Mouse (Mus musculus) gonadal fat pad, adult 2 months (tissue): ENCODE data around the gene Spata16. TPM values are rescaled to one million over a fixed set of nuclear protein-coding genes. Genes with fewer than 3 reads are reported as not detected.

ENCODE experiments used
- DNase-seq: peaks from one replicate; pipeline ENCODE4 v3.0.0-alpha.2; 2012; ENCODE audit warnings: low read depth
- polyA plus RNA-seq: library from polyadenylated mRNA; depleted of rRNA; stranded (reverse); fragments of >200 nt; gene quantifications from 2 replicates; pipeline ENCODE4 v1.2.3, GENCODE M21; 2012

Gene Spata16
- polyA plus RNA-seq, 1 experiment = 0.23 TPM

DNA sequence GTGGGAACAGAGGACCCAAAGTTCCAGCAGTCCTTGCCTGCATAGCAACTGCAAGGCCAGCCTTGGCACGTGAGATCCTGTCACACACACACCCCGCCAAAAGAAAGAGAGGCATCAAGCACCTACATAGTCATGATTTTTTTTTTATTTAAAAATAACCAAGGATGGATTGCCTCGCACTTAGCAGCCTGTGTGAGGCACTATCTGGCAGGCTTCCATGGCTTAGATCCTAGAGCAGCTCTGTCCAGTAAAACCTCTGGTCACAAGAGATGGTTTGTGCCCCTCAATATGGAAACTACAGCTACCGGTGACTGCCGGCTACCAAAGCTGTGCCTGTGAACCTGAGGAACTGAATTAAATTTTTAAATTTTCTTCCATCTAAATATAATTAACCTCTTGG, 195.5 kb downstream of the Spata16 start:
- DNase-seq = no peak

DNA sequence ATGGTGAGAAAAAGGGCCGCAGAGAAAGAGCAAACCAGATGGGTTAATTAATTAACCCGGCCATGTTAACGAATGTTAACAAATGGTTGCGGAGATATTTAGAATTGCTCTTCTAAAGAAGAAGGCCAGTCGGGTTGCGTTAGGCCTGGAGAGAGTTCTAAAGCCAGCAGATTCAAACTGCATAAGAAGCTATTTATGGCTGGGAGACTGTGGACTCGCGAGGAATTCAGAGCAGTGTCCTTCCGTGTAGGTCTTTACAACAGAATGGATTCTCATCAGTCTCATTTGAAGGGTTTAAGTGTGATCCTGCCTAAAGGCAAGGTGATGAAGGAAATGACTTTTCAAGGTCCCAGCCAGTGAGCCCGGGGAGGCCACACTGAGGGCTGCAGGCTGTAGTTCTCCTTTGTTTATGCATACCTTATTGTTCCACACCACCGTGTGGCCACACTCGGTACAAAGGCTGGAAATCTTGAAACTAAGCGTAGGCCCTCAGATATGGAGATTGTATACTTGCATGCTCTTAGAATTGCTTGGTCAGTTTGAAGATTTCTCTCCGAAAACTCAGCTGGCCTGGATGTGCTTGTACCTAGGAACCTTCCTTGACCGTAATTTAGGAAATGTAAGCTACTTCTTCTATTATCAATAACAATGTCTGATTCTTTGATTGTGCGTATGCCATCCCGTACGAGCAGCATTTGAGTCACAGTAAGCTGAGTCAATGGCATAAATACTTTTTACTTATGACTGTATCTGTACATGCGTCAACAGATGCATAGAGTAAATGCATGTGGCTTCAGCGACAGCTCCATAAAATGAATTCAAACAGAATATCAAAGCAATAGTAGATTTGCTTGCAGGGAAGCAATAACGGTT, 197.0 kb downstream of the Spata16 start:
- no peak for DNase-seq

DNA sequence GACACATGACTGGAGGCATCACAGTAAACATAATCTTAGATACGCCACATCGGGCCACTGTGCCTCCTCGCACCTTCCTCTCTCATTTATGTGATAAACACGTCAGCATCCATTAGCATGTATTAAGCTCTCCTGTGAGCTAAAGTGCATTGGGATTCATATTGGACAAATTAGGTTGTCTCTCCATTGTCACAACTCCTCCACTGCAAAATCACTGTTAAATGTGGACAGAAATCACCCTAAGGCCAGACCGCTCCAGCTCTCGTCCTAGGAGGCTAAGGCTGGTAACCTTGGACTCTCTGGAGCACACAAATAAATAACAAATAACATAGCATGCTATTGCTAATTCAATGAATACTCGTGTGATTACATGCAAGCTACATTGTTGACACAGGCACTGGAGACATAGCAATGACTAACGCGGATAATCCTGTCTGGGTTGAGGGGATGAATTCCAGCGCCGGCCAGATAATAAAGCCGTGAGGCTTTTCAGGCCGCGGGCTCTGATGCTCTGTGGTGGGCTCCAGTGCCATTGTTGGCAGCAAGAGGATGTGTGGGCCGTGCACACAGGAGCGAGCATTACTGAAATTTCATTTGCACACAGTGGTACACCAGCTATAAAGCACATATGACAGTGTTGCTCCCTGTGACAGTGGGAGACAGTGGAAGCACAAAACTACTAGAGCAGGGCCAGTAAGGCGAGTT, 197.8 kb downstream of the Spata16 start:
- no peak for DNase-seq

DNA sequence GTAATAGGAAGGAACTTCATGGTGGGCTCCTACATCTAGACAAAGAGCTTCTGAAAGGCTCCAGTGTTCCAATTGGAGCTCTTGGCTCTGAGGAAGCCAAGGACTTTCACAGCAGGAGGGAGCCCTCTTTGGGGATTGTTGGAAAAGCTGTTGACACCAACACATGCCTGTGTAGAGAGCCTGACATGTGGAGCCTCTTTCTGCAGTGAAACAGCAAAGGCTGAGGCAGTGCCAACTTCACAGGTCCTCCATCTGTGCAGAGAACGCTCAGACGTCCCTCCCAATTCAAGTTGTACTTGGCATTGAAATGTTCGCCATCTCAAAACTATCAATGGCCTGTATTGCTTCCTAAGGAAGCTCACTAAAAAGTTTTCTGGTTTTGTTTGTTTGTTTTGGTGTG, 207.6 kb downstream of the Spata16 start:
- no peak for DNase-seq

DNA sequence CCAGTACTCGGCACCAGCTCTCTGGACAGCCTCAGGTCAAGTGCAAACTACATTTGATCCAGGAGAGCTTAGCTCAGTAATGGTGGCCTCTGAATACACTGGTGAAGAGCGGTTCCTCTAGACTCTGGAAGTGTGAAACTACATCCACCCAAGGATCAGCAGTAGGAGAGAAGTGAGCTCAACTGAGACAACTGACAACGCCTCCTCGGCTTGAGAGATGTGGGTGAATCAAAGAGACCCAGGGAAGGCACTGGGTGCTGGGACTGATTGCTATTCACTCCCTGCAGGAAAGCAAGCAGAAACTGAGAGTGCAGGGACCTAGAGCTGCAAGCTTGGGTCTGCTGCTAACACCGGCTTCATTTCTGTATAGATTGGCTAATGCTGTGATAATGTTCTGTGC, 210.5 kb downstream of the Spata16 start:
- no peak for DNase-seq

DNA sequence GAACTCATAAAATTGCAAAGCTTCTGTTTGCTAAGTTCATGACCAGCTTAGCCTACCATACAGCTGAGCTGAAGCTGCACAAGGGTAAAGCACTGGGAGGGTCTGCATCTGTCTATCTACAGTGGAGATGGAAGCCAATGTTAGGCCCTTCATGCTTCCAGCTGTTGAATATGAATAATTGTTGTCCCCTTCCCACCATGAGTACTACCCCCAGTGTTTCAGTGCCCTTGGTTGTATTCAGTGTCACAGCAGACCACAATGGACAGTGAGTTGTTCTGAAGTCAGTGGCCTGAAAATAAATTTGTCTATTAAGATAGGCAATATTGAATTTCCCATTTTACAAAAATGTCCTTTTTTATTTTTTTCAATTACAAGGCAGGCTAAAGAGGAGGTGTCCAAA, 212.8 kb downstream of the Spata16 start:
- no peak for DNase-seq

DNA sequence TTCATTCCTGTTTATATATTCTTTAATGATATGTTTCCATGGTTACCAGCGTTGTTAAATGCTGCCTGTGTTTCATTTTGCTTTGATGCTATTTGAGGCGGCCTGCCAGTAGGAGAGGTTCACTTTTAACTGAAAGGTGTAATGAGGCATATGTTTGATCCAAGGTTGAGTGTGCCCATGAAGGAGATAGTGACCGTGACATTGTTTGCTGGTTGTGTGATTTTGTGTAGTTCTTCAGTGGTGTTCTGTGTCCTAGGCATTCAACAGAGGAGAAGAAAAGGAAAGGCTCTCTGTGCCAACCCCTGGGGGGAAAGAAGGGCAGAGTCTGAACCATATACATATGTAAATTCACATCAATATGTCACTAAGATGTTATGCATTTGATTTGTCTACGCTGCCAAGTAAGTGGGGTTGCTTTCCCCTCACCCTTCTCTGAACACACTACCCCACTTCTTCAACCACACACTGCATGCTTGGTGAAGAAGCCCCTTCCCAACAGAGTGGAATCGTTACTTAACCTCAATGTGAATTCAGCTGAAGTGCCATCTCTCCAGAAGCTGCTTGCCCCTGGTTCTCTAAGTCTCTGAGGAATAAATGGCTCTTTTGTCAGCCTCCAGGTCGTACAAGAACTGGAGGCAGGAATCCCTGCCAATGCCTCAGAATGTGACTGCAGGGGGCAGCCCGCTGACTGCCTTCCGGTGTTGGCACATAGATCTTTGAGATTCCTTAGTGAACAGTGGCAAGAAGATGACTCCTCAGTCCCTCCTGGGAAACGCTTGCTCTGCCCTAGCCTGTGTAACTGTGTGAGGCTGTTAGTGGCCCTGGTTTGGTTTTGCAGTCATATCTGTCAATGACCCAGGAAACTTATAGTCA, 213.5 kb downstream of the Spata16 start:
- no peak for DNase-seq

DNA sequence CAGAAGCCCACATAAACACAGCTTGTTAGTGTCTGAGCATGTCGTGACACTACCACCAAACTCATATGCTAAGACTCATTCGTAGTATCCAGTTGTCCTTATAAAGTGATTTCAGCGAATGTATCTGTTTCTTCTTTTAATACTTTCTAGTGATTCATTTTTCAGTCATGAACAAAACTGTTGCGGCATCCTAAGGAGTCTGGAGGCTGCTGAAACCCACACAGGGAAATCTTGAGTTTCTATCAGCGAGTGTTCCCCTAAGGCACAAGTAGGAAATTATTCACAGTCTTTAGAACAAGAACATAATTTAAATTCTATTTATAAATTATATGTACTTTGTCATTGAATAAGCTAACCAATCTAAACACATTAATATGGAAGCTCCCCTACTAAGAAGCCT, 216.1 kb downstream of the Spata16 start:
- DNase-seq = no peak

DNA sequence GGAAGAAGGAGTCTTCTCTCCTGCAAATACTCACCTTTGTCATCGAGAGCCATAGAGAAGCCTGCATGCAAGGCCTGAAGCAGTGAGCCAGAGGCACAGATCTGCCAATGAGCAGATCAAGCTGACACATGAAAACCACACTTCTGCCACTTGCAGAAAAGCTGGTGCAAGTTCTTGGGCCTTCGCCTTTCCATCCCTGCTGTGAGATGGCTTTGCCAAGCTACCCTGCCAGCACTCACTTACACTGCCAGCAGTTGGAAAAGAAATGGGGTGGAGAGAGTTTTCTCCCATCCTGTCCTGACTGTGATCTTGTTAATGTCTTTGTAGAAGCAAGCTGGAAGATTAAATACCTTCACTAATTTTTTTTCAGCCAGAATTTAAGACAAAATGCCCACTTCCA, 237.3 kb downstream of the Spata16 start:
- no peak for DNase-seq

DNA sequence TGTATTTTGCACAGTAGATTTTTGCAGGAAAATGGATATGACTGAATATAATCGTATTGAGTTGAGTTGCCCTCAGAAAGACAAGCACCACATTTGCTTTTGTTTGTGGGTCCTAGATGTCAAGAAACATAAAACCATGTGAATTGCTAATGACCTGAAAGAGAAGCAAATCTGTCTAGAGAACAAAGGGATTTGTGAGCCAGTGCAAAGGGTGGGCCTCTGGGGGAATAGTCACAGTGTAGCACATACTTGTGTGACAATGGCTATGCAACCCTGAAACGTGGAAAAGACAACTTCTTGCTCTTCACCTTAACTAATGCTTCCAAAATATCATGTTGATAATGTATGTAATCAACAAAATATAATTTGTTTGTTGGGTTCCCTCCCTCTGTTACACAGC, 239.9 kb downstream of the Spata16 start:
- no peak for DNase-seq

DNA sequence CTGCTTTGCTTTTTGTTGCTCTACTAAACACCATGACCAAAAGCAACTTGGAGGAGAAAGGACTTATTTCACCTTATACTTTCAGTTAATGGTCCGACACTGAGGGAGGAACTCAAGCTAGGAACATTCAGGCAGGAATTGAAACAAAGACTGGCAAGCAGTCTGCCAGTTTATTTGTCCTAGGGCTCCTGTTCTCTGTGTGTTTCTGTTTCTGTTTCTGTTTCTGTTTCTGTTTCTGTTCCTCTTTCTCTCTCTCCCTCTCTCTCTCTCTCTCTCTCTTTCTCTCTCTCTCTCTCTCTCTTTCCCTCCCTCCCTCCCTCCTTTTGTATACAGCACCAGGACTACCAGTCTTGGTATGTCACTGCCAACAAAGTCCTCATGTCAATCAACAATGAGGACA, 279.2 kb downstream of the Spata16 start:
- DNase-seq = no peak

DNA sequence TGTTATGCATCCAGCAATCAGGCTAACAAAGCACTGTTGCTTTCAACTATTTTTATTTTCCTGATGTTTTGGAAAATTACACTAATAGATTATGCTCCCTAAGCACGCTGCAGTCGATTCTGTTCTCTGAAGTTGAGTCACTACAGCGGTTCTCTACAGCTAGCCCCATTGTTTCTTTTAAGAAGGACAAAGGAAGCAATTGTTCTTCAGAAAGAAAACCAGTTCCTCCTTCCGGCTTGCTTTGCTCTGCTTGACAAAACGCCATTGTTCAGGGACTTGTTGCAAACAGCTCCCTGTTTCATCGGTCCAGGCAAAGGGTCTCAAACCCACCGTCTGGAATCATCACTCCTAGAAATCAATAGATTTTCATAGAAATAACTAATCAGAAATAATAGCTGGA, 283.6 kb downstream of the Spata16 start:
- DNase-seq = no peak

DNA sequence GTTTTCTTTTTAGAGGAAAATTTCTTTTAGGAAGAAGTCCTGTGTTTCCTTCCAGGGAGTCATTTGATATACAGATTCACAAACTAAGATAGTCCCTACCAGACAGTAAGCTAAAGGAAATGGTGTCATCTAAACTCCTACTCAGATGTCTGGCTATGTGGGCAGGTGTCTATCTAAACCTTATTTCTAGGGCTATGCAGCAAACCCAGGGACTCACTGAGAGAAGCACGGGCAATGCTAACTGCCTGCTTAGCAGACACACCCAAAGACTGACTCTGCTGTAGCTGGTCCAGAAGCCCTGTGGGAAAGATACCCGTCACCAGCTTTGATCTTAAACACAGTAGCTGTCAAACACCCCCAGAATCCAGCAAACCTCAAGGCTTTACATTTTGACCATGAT, 284.2 kb downstream of the Spata16 start:
- no peak for DNase-seq

DNA sequence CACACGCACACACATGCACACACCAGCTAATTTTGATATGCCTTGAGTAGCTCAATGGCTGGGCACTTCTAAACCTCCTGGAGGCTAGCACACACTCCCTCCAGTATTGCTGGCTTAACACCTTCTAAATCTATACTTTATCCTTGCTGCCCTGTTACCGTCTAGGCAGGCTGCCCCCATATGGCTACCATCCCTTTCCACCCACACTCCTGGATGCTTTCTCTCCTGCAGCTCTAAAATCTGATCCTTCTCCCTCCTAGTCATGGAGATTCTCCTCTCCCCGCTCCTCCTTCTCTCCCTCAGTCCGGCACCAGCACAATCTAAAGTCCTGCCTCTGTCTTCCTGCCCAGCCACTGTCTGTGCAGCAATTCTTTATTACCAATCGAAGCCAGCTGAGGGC, 286.0 kb downstream of the Spata16 start:
- no peak for DNase-seq

DNA sequence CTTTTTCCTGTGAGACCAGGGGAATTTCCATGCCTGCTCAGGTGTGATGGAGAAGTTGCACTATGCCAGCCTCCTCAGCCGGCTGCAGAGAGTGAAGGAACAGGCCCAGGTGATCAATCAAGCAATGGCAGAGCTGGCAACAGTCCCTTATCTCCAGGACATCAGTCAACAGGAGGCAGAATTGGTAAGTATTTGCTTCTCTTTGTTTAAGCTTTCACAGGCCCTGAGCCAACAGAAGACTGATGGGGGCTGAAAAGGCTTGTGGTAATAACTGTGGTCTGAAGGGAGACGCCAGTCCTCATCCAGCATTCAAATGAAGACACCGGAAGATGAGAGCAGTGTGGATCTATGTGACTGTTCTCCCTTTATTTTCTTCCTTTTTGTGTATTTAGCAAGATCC, 286.8 kb downstream of the Spata16 start:
- no peak for DNase-seq

DNA sequence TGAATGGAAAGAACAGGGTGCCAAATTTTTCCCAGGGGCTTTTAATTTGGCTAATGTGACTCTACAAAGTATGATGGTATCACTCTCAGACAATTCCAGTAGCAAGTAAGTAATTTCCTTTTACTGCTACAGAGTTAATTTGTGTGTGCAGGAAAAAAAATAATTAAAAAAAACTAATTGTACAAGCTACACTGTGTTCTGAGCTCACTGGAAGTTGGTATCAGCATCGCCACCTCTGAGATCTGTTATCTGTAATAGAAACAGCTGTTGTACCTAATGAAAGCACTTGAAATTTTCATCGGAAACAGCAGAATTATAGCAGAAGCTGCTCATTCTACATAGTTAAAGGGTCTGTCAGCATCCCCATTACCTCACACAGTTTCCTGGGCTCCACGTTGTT, 295.7 kb downstream of the Spata16 start:
- no peak for DNase-seq

DNA sequence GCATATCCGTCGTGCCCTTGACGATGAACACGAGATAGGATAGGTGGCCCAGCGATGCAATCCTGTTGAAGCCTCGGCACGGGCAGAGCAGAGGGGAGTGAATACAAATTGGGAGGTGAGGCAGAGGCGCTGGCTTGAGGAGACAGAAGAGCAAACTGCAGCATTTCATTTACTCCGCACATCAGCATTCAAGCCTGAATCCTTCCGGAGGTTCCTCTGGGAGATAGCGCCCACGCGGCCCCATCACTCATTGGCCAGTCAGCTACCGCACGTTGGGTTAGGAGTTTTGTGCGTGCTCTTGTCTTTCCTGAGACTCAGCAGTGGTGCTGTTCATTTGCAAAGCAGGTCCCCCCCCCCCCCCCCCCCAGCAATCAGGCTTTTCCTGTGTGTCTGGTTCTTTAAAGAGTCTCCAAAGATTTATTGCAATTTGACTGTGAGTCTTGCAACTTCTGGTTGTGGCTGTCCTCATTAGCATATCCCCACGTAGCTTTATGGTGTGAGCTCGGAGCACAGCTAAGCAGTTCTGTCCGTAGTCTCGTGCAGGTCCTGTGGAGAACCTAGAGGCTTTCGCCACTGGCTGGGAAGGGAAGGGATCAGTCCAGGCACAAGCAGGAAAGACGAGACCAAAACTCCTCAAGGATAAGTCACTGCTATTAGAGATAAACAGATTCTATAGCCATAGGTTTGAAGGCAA, 299.6 kb downstream of the Spata16 start:
- no peak for DNase-seq

DNA sequence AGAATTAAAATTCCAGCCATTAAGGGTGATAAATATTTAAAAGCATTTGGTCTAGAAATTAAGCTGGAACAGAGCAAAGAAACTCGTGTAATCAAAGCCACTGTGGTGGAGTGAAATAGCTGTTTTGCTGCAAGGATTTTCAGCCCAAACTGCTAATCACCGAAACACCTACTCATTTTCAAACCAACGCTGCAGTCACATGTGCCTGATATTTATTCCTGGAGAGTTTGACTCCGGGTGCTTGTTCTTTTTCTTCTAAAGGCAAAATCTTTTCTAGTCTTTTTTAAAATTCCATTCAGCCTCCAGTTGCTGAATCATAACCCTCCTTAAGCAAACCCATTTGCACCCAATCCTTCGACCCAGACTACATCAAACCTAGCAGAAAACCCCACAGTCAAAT, 329.4 kb downstream of the Spata16 start:
- DNase-seq = no peak

DNA sequence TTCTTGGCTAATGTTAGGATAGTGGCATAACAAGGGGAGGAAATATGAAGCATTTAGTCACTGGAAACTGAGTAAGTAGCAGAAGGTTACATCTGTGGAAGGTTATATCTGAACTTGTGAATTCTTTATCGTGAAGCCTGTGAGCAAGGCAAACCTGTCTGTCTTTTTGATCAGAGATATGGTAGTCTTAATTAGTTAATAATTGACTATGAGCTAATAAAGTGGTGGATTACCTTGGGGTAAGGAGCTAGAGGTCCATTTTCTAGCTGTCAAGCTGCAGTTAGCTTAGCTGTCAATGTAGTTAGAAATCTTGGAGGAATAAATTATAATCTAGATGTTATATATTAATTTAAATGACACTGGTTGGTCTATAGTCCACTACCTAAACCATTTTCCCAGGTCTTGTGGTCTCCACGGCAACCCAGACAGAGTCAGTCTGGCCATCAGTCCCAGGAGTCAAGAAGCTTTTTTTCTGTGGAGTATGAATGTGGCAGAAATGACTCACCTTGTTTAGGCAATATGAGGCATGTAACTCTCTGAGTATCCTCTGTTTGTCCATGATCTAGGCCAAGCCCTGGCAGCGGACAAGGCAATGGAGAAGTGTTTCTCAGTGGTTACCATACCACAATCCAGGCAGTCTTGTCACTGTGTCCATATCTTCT, 331.6 kb downstream of the Spata16 start:
- no peak for DNase-seq

DNA sequence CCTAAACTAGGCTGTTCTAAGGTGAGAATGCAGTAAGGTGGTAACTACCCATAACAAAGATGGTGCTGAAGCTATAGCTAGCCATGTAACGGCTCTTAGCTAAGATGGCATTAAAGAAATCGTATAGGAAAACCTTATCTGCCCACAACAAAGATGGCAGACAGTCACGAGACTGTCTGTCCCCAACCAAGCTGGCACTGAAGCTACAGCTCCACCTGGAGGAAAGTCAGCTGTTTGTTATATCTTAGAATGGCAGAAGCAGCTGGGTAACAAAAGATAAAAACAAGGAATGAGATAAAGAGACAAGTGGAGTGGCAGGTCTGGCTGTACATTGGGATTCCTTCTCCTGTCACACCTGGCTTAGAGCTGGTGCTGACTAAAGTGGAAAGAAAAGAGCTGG, 333.1 kb downstream of the Spata16 start:
- no peak for DNase-seq

DNA sequence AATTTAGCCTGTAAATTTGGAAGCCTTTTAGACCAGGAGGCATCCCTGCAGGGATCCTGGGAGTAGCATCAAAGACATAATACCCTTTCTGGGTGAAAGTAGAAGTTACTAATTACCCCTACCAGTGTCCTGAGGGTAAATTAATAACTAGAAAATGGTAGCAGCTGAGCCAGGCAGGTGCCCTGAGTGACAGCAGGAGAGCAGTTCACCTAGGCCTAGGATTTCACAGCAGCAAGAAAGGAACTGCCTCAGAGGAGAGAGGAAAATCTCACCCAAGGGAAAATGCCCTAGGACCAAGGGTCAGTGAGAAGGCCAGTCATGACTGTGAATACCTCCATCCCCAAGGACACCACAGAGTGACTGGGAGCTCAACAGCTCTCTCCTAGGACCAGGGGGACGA, 333.9 kb downstream of the Spata16 start:
- no peak for DNase-seq
